Mouse (Mus musculus): Measurements from ENCODE around the gene BC005537. TPM values are rescaled to one million over a fixed set of nuclear protein-coding genes. Genes with fewer than 3 reads are reported as not detected.

BC005537 gene
- total RNA-seq (2014; rRNA removed) (63.3 and 80.9 TPM in 2 replicates), polyA plus RNA-seq (2012; rRNA removed) (20.3 and 23.5 TPM in 2 replicates)

DNA sequence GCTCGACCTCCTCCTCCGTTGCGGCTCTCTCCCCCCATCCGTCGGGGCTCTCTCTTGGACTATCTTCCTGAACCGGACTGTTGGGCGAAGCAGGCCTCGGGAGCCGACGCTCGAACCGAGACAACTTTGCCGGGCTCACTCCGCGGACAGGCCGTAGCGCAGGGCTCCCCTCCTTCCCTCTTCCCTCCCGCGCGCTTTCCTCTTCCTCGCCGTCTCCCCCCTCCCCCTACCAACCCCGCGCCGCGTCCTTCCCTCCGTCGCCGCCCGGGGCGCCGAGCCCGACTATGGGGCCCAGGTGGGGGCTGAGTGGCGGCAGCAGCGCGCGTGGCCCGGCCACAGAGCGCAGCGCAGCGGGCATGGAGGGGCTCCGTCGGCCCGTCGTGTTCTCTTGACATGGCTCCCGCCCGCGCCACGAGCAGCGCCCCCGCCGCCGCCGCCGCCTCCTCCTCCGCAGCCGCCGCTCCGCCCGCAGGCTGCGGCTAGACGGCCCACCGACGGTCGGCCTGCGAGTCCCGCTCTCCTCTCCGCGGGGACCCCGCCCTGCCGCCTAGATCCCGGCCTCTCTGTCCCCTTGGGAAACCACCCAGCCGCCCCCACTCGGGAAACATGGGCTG lies at the start of gene BC005537:
BC005537 (plus strand) TSS at position 350 of the 614 bp plus-strand sequence.
- H3K4me1 ChIP-seq (ENCODE audit: control insufficient read depth, insufficient read depth, low read length) = peaks cover 12% of the 10 kb centered on the region; the same call in 1 of the 2 replicates
- no peak for TF ChIP-seq POLR2A (IDR thresholded peaks at IDR 0.05; ENCODE audit: extremely low read depth, insufficient read depth, low read length)
- no peak for TF ChIP-seq CTCF (IDR thresholded peaks at IDR 0.05; ENCODE audit: low read depth, low read length)
- H3K27ac ChIP-seq (replicated peaks; ENCODE audit: insufficient read depth, low read depth, low read length) = peak within 1 kb of the TSS; percentile 97
- H3K79me2 ChIP-seq (ENCODE audit: control insufficient read depth, insufficient read depth, low read length) = peaks cover 14% of the 10 kb centered on the region
- WGBS = 1% methylated on average over 62 of the region's 74 CpGs
- H3K36me3 ChIP-seq (ENCODE audit: control insufficient read depth, insufficient read depth, low read length) = peaks cover 10% of the 10 kb centered on the region
- H3K4me3 ChIP-seq (ENCODE audit: insufficient read depth, low read depth, low read length) = peak within 1 kb of the TSS; percentile 99
- no peaks in the 10 kb centered on the region for H3K27me3 ChIP-seq (ENCODE audit: control insufficient read depth, insufficient read depth, low read length)
- DNase-seq (ENCODE audit: extremely low read depth, low read depth, low spot score) = no peak
- peak within 1 kb of the TSS; percentile 100 for H3K9ac ChIP-seq (ENCODE audit: low read depth, low read length)

DNA sequence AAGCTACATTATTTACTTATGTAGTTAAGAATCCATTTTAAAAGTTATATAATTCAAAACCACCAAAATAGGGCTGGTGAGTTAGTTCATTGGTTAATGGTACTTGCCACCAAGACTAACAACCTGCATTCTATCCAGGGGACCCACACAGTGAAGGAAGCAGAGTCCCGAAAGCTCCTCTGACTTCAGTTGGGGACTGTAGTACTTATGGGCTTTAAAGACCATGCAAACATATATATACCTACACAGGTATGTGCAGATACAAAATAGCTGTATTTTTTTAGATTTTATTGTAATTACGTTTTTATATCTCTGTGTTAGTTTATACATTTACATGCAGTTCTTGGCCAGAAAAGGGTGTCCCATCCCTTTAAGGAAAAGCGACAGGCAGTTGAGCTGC lies 44.7 kb upstream of the BC005537 start:
- Histone ChIP-seq H3K79me2 (ENCODE audit: control insufficient read depth, insufficient read depth, low read length) (no peaks in the 10 kb centered on the region), H3K4me3 (ENCODE audit: insufficient read depth, low read depth, low read length) (no peak overlapping the region), H3K9ac (ENCODE audit: low read depth, low read length) (no peak overlapping the region), H3K36me3 (ENCODE audit: control insufficient read depth, insufficient read depth, low read length) (peaks cover 17% of the 10 kb centered on the region), H3K27ac (replicated peaks; ENCODE audit: insufficient read depth, low read depth, low read length) (no peak overlapping the region), H3K4me1 (ENCODE audit: control insufficient read depth, insufficient read depth, low read length) (no peaks in the 10 kb centered on the region), H3K27me3 (ENCODE audit: control insufficient read depth, insufficient read depth, low read length) (no peaks in the 10 kb centered on the region)
- TF ChIP-seq POLR2A (IDR thresholded peaks at IDR 0.05; ENCODE audit: extremely low read depth, insufficient read depth, low read length) = no peak
- TF ChIP-seq CTCF (IDR thresholded peaks at IDR 0.05; ENCODE audit: low read depth, low read length) = no peak
- no peak for DNase-seq (ENCODE audit: extremely low read depth, low read depth, low spot score)
- WGBS = 96% methylated on average over 3 of the region's 3 CpGs

DNA sequence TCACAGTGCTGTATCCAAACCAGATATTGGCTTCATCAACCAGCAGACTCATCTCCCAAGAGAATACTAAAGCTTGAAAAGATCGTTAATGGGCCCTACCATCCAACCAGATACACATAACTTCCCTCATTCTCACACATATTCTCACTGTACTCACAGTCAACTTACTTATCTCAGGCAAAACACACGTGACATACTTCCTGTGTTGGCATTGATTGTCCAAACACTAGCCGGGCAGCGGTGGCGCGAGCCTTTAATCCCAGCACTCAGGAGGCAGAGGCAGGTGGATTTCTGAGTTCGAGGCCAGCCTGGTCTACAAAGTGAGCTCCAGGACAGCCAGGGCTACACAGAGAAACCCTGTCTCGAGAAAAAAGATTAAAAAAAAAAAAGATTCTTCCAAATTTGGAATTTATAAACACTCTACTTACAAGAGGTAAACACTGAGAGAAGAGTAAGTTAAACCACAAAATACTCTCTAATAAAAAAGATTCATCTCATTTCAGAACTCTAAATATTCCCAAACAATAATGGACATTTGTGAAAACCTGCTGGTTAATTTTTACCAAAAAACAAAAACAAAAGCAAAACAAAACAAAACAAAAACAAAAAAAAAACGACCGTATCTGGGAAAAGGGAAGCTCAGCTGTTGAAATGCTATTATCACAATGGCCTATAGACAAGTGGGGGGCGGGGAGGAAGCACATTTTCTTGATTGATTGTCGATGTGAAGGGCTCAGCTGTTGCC lies 43.5 kb upstream of the BC005537 start:
- no peak overlapping the region for H3K4me3 ChIP-seq (ENCODE audit: insufficient read depth, low read depth, low read length)
- peaks cover 1% of the 10 kb centered on the region; the same call in 1 of the 2 replicates for H3K4me1 ChIP-seq (ENCODE audit: control insufficient read depth, insufficient read depth, low read length)
- H3K27ac ChIP-seq (replicated peaks; ENCODE audit: insufficient read depth, low read depth, low read length) = no peak overlapping the region
- H3K79me2 ChIP-seq (ENCODE audit: control insufficient read depth, insufficient read depth, low read length) = no peaks in the 10 kb centered on the region
- H3K36me3 ChIP-seq (ENCODE audit: control insufficient read depth, insufficient read depth, low read length) = peaks cover 17% of the 10 kb centered on the region
- no peak overlapping the region for H3K9ac ChIP-seq (ENCODE audit: low read depth, low read length)
- 66% methylated on average over 12 of the region's 12 CpGs for WGBS
- no peak for DNase-seq (ENCODE audit: extremely low read depth, low read depth, low spot score)
- H3K27me3 ChIP-seq (ENCODE audit: control insufficient read depth, insufficient read depth, low read length) = no peaks in the 10 kb centered on the region
- TF ChIP-seq POLR2A (IDR thresholded peaks at IDR 0.05; ENCODE audit: extremely low read depth, insufficient read depth, low read length) = no peak
- no peak for TF ChIP-seq CTCF (IDR thresholded peaks at IDR 0.05; ENCODE audit: low read depth, low read length)

DNA sequence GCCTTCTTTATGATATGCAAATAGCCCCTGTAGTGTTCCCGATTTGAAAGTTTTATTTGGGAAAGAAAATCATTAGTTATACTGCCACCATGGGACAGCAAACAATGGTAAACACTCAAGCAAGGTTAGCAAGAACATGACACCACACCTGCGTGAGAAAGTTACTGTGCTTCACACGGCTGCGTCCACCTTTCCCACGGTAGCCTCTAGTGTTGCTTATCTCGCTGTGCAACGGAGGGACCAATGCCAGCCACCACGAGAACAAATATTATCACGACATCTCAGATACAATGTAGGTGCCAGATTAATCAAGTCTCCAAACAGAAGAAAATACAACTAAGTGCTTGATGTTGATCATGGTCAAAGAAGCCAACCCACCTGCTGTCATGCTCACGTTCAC lies 42.0 kb upstream of the BC005537 start:
- DNase-seq (ENCODE audit: extremely low read depth, low read depth, low spot score) = no peak
- peaks cover 14% of the 10 kb centered on the region for H3K36me3 ChIP-seq (ENCODE audit: control insufficient read depth, insufficient read depth, low read length)
- H3K4me3 ChIP-seq (ENCODE audit: insufficient read depth, low read depth, low read length) = no peak overlapping the region
- H3K9ac ChIP-seq (ENCODE audit: low read depth, low read length) = no peak overlapping the region
- TF ChIP-seq POLR2A (IDR thresholded peaks at IDR 0.05; ENCODE audit: extremely low read depth, insufficient read depth, low read length) (no peak), CTCF (IDR thresholded peaks at IDR 0.05; ENCODE audit: low read depth, low read length) (no peak)
- no peaks in the 10 kb centered on the region for H3K79me2 ChIP-seq (ENCODE audit: control insufficient read depth, insufficient read depth, low read length)
- H3K4me1 ChIP-seq (ENCODE audit: control insufficient read depth, insufficient read depth, low read length) = peaks cover 1% of the 10 kb centered on the region; the same call in 1 of the 2 replicates
- H3K27ac ChIP-seq (replicated peaks; ENCODE audit: insufficient read depth, low read depth, low read length) = no peak overlapping the region
- no peaks in the 10 kb centered on the region for H3K27me3 ChIP-seq (ENCODE audit: control insufficient read depth, insufficient read depth, low read length)
- 66% methylated on average over 10 of the region's 10 CpGs for WGBS

DNA sequence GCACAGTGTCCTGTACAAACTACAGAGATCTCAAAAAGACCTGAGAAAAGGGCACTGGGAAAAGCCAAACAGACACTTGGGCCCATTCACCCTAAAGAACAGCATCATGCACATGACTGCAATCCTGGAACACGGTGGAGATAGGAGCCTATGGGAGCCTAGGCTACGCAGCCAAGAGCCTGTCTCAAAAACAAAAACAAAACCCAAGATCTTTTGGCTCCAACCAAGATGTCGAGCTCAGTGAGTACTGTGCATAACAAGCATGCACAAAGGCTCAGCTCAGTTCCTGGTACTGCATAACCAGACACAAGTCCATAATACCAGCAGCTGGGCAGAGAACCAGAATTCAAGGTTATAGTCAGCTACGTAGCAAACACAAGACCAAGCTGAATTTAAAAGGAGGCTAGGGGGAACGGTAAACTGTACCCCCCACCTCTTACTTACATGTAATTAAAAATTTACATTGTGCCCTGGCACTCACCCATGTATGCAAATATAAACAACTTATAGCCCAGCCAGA lies 41.0 kb upstream of the BC005537 start:
- peaks cover 1% of the 10 kb centered on the region; the same call in 1 of the 2 replicates for H3K4me1 ChIP-seq (ENCODE audit: control insufficient read depth, insufficient read depth, low read length)
- H3K79me2 ChIP-seq (ENCODE audit: control insufficient read depth, insufficient read depth, low read length) = no peaks in the 10 kb centered on the region
- no peak overlapping the region for H3K9ac ChIP-seq (ENCODE audit: low read depth, low read length)
- no peak for TF ChIP-seq POLR2A (IDR thresholded peaks at IDR 0.05; ENCODE audit: extremely low read depth, insufficient read depth, low read length)
- TF ChIP-seq CTCF (IDR thresholded peaks at IDR 0.05; ENCODE audit: low read depth, low read length) = no peak
- H3K36me3 ChIP-seq (ENCODE audit: control insufficient read depth, insufficient read depth, low read length) = peaks cover 10% of the 10 kb centered on the region
- WGBS = 50% methylated on average over 5 of the region's 5 CpGs
- H3K27me3 ChIP-seq (ENCODE audit: control insufficient read depth, insufficient read depth, low read length) = no peaks in the 10 kb centered on the region
- no peak for DNase-seq (ENCODE audit: extremely low read depth, low read depth, low spot score)
- no peak overlapping the region for H3K4me3 ChIP-seq (ENCODE audit: insufficient read depth, low read depth, low read length)
- H3K27ac ChIP-seq (replicated peaks; ENCODE audit: insufficient read depth, low read depth, low read length) = no peak overlapping the region
